Mouse (Mus musculus): ENCODE measurements around the gene Zfp213. TPM values are rescaled to one million over a fixed set of nuclear protein-coding genes. Genes with fewer than 3 reads are reported as not detected.
"Not testable (repeated sequence)": the region's sequence is repeated elsewhere in the genome, so short reads cannot be mapped to it uniquely, and the experiment has no call there.

Zfp213 gene
- polyA plus RNA-seq, 1 experiment from 2014 or later, result 18.2 TPM

DNA sequence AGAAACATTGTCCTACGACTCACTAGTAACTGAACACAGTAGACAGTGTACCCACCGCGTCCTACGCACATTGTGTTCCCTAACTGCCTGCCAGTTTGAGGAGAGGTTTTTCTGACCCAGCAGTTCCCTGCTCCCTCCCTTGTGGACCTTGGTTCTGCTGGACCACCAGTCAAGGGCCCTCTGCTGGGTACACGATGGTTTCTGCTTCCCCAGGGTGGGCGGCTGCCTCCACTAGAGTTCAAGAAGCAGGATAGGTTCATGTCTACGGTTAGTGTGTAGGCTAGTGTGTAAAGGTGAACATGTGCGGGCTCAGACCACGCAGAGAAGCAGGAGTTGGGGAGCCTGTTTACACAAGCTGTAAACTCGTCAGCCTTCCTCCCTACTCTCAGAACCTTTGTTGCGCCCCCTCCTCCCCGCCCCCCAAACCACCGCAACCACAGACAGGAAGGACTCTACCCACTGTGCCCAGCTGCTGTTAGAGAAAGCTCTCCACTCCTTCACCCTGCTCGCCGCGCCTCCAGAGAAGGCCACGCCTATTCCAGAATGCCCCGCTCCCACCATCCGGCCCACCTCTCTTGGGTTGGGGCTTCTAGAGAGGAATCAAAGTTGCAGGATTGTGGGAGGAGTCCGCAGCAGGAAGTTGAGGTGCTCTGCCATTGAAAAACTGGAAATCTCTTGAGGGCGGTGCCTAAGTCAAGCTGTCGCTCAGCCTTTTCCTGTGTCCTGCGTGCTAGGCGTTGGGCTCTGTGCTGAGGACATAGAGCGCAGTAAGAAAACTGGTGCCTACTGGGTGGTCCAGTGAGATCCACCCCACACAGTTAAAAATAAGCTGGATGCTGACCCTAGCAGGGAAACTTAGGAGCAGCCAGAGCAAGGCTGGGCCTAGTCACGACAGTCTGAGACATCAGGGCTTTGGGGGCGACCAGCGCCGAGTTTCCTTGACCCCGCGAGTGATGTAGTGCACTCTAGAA lies 34.8 kb upstream of the Zfp213 start, which contains the start of gene Zfp13:
Gene Zfp13, minus strand, starts transcription at position 906 of the 971 bp plus-strand sequence.
- Histone ChIP-seq H3K27ac (peak within 1 kb of the TSS; percentile 92), H3K4me2 (peak within 1 kb of the TSS; percentile 68), H3K9me3 (no peaks in the 10 kb centered on the region), H3K27me3 (no peaks in the 10 kb centered on the region), H3K9ac (peak within 1 kb of the TSS; percentile 44), H3K36me3 (no peaks in the 10 kb centered on the region), H3K4me3 (peak within 1 kb of the TSS; percentile 46), H3K4me1 (peaks cover 20% of the 10 kb centered on the region; the same call in 1 of the 2 replicates)
- 5% methylated on average over 30 of the region's 31 CpGs for WGBS
- peak; percentile 96 for ATAC-seq (ENCODE audit: insufficient number of reproducible peaks, low FRiP score, low TSS enrichment, low read depth)

DNA sequence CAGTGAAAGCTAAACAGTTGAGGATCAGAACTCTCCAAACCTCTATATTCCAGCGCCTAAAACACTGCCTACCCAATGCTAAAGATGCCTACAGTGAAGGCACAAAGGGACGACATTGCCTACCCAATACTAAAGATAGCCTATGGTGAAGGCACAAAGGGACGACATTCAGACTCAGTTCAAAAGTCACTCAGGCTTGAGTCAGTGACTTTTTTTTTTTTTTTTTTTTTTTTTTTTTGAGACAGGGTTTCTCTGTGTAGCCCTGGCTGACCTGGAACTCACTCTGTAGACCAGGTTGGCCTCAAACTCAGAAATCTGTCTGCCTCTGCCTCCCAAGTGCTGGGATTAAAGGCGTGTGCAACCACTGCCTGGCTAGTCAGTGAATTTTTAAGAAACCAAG lies 31.1 kb upstream of the Zfp213 start:
- H3K27ac ChIP-seq; H3K4me2 ChIP-seq; H3K36me3 ChIP-seq; H3K4me3 ChIP-seq; ATAC-seq (ENCODE audit: insufficient number of reproducible peaks, low FRiP score, low TSS enrichment, low read depth); H3K9ac ChIP-seq; H3K27me3 ChIP-seq; H3K9me3 ChIP-seq: not testable (repeated sequence)
- H3K4me1 ChIP-seq, result peaks cover 16% of the 10 kb centered on the region; the same call in 1 of the 2 replicates
- 85% methylated on average over 4 of the region's 4 CpGs for WGBS

DNA sequence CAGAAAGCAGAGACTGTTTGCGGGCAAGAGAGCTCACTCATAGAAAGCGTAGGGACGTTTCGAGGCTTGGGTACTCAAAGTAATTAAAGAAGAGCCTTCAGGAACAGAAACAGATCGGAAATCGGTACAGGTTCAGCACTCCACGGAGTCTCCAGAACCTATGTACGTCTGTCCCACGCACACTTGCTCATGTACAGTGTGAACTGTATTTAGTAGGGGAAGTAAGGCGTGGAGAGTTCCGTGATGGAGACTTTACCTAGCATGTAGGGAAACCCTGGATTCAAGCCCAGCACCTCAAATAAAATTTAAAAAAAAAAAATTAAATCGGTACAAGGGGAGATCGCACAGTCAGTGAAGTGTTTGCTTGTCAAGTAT lies 28.9 kb upstream of the Zfp213 start:
- WGBS, result 11% methylated on average over 13 of the region's 13 CpGs
- peak; percentile 54 for ATAC-seq (ENCODE audit: insufficient number of reproducible peaks, low FRiP score, low TSS enrichment, low read depth)
- Histone ChIP-seq H3K4me2 (peak overlapping the region; percentile 62), H3K27me3 (no peaks in the 10 kb centered on the region), H3K4me3 (peak overlapping the region; percentile 42), H3K9me3 (no peaks in the 10 kb centered on the region), H3K27ac (peak overlapping the region; percentile 79), H3K9ac (peak overlapping the region; percentile 29), H3K4me1 (peaks cover 4% of the 10 kb centered on the region; the same call in 1 of the 2 replicates), H3K36me3 (no peaks in the 10 kb centered on the region)

DNA sequence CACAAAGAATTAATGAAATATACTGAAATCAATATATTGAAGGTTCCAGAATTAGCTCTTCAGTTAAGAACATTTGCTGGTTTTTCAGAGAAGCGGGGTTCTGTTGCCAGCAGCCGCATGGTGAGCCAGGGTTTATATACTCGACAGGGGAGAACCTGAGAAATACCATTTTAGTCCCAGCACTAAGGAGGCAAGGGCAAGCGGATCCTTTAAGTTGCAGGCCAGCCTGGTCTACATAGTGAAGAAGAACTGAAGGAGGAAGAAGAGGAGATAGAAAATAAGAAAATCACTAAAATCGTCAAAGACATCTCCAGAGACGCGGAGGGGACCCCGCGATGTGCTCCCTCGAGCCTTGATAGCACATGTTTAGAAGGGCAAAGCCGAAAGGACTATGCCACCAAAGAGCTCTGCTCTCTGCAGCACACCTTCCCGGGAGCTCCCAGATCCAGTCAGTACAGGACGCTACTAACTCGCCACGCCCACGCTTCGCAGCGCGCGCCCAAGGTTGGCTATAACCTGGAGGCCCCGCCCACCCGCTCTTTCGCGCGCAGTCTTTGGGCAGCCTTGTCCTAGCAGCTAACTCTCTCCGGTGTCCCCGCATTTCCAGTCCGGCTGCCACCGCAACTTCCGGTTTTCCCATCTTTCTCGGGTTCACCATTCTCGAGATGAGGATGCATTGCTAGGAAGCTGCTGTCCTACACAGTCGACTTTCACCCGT lies 28.3 kb upstream of the Zfp213 start:
- WGBS, result 6% methylated on average over 34 of the region's 34 CpGs
- Histone ChIP-seq H3K4me2 (peak overlapping the region; percentile 62), H3K27me3 (no peaks in the 10 kb centered on the region), H3K9me3 (no peaks in the 10 kb centered on the region), H3K27ac (peak overlapping the region; percentile 79), H3K4me3 (peak overlapping the region; percentile 42), H3K4me1 (peaks cover 4% of the 10 kb centered on the region; the same call in 1 of the 2 replicates), H3K9ac (peak overlapping the region; percentile 29), H3K36me3 (no peaks in the 10 kb centered on the region)
- ATAC-seq (ENCODE audit: insufficient number of reproducible peaks, low FRiP score, low TSS enrichment, low read depth), result peak; percentile 99

GRCm38 (mm10) chr17:23587253-23587652 lies 23.2 kb upstream of the Zfp213 start:
- Histone ChIP-seq H3K4me3 (no peak overlapping the region), H3K4me1 (peaks cover 23% of the 10 kb centered on the region), H3K9me3 (no peaks in the 10 kb centered on the region), H3K9ac (no peak overlapping the region), H3K36me3 (peaks cover 10% of the 10 kb centered on the region), H3K27ac (no peak overlapping the region), H3K4me2 (no peak overlapping the region), H3K27me3 (no peaks in the 10 kb centered on the region)
- ATAC-seq (ENCODE audit: insufficient number of reproducible peaks, low FRiP score, low TSS enrichment, low read depth), result no peak
- WGBS, result 54% methylated on average over 2 of the region's 2 CpGs

DNA sequence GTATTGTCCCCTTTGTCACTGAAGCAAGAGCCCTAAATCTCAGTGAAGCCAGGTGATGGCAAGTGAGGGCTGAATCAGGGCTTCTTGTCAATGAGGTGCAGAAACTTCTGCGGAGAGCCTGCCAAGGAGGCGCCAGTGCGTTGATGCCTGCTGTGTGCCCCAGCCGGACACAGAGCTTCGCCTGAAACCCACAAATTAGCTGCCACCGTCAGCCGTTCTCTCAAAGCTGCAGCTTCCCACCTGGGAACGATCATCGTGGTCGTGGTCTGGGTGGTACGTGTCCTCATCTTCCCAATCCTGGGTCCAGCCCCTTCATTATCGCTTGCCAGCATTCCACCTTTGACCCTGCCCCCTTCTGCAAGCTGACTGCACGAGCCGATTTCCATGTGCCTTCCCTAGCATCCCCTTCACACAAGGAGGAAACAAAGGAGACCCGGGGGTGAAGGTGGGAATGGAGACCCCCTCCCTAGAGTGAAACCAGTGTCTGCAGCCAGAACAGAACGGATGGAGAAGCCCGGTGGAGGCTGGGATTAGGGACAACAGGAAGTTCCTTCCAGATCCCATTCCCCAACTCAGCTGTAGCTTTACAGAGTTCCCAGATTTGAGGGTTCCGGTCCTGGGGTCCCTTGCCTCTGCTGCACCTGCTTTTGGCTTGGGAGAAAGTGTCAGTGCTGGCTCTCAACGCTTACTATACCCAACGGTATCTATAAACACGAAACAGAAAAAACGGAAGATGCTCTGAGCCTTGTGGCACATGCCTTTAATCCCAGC lies 21.9 kb upstream of the Zfp213 start:
- peak; percentile 56; the same call in 1 of the 2 replicates for ATAC-seq (ENCODE audit: insufficient number of reproducible peaks, low FRiP score, low TSS enrichment, low read depth)

DNA sequence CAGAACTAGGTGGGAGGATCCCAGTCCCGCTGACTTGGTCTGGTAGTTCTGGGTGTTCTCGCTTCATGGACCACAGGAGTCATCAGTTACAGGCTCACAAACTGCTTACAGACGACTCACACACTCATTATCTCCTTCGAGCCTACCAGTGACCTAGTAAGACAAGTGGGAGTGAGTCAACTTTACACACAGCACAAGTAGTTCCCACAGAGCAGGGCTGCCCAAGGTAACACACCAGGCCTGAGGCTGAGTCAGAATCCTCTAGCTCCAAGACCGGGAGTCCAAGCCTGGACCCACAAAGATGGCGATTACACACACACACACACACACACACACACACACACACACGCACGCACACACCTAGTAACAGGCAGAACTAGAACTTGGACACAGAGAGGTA lies 20.7 kb upstream of the Zfp213 start:
- H3K27me3 ChIP-seq, result no peaks in the 10 kb centered on the region
- no peaks in the 10 kb centered on the region for H3K9me3 ChIP-seq
- peak overlapping the region; percentile 66 for H3K4me3 ChIP-seq
- no peak overlapping the region for H3K27ac ChIP-seq
- ATAC-seq (ENCODE audit: insufficient number of reproducible peaks, low FRiP score, low TSS enrichment, low read depth), result no peak
- H3K36me3 ChIP-seq, result peaks cover 29% of the 10 kb centered on the region
- peak overlapping the region; percentile 78 for H3K4me2 ChIP-seq
- 78% methylated on average over 8 of the region's 8 CpGs for WGBS
- H3K9ac ChIP-seq, result no peak overlapping the region
- peaks cover 22% of the 10 kb centered on the region for H3K4me1 ChIP-seq

More for the DNA sequence above, 21.9 kb upstream of the Zfp213 start:
- H3K36me3 ChIP-seq, result peaks cover 18% of the 10 kb centered on the region
- H3K4me3 ChIP-seq, result peak overlapping the region; percentile 66
- WGBS, result under 1% methylated on average over 22 of the region's 22 CpGs
- peak overlapping the region; percentile 19; the same call in 1 of the 2 replicates for H3K27ac ChIP-seq
- no peaks in the 10 kb centered on the region for H3K27me3 ChIP-seq
- peak overlapping the region; percentile 78 for H3K9ac ChIP-seq
- peak overlapping the region; percentile 78 for H3K4me2 ChIP-seq
- no peaks in the 10 kb centered on the region for H3K9me3 ChIP-seq
- peaks cover 22% of the 10 kb centered on the region for H3K4me1 ChIP-seq

GRCm38 (mm10) chr17:23575951-23576552 lies 12.0 kb upstream of the Zfp213 start:
- H3K36me3 ChIP-seq, result peaks cover 78% of the 10 kb centered on the region
- no peak overlapping the region for H3K4me3 ChIP-seq
- no peak for ATAC-seq (ENCODE audit: insufficient number of reproducible peaks, low FRiP score, low TSS enrichment, low read depth)
- H3K9ac ChIP-seq, result no peak overlapping the region
- 98% methylated on average over 38 of the region's 38 CpGs for WGBS
- H3K27ac ChIP-seq, result no peak overlapping the region
- H3K27me3 ChIP-seq, result no peaks in the 10 kb centered on the region
- H3K4me2 ChIP-seq, result no peak overlapping the region
- H3K9me3 ChIP-seq, result no peaks in the 10 kb centered on the region
- H3K4me1 ChIP-seq, result no peaks in the 10 kb centered on the region

DNA sequence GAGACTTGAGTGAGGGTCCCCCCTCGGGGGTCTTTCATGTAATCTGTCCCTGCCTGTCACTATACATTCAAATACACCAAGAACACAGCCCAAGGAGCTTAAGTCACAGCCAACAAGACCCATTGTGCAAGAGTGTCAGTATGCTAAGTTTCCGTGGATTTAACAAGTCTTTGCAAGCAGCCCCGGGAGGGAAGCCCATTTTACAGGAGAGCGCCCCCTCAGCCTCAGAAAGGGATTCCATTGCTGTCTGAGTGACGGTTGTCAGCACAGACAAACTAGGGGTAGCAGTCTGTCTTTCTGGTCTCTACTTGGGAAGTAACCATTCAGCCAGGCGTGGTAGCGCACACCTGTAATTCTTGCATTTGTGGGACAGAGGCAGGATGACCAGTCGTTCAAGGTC lies 10.1 kb upstream of the Zfp213 start:
- Histone ChIP-seq H3K4me2 (no peak overlapping the region), H3K36me3 (peaks cover 59% of the 10 kb centered on the region), H3K4me3 (no peak overlapping the region), H3K9ac (no peak overlapping the region), H3K4me1 (no peaks in the 10 kb centered on the region), H3K27ac (no peak overlapping the region), H3K27me3 (no peaks in the 10 kb centered on the region), H3K9me3 (no peaks in the 10 kb centered on the region)
- WGBS, result 88% methylated on average over 8 of the region's 8 CpGs
- ATAC-seq (ENCODE audit: insufficient number of reproducible peaks, low FRiP score, low TSS enrichment, low read depth), result no peak

GRCm38 (mm10) chr17:23572059-23572458 lies 8.0 kb upstream of the Zfp213 start:
- Histone ChIP-seq H3K27me3 (no peaks in the 10 kb centered on the region), H3K9ac (no peak overlapping the region), H3K9me3 (no peaks in the 10 kb centered on the region), H3K36me3 (peaks cover 43% of the 10 kb centered on the region), H3K27ac (no peak overlapping the region), H3K4me2 (no peak overlapping the region), H3K4me3 (no peak overlapping the region), H3K4me1 (no peaks in the 10 kb centered on the region)
- ATAC-seq (ENCODE audit: insufficient number of reproducible peaks, low FRiP score, low TSS enrichment, low read depth), result no peak
- WGBS, result 77% methylated on average over 6 of the region's 6 CpGs

GRCm38 (mm10) chr17:23571084-23571483 lies 7.0 kb upstream of the Zfp213 start:
- H3K4me3 ChIP-seq, result no peak overlapping the region
- H3K27ac ChIP-seq, result no peak overlapping the region
- ATAC-seq (ENCODE audit: insufficient number of reproducible peaks, low FRiP score, low TSS enrichment, low read depth), result no peak
- 15% methylated on average over 5 of the region's 5 CpGs for WGBS
- H3K9ac ChIP-seq, result no peak overlapping the region
- H3K9me3 ChIP-seq, result no peaks in the 10 kb centered on the region
- H3K27me3 ChIP-seq, result no peaks in the 10 kb centered on the region
- peaks cover 33% of the 10 kb centered on the region for H3K36me3 ChIP-seq
- no peak overlapping the region for H3K4me2 ChIP-seq
- no peaks in the 10 kb centered on the region for H3K4me1 ChIP-seq

Data from limb, embryonic 15.5 days (tissue).